In the genomic region with DNA sequence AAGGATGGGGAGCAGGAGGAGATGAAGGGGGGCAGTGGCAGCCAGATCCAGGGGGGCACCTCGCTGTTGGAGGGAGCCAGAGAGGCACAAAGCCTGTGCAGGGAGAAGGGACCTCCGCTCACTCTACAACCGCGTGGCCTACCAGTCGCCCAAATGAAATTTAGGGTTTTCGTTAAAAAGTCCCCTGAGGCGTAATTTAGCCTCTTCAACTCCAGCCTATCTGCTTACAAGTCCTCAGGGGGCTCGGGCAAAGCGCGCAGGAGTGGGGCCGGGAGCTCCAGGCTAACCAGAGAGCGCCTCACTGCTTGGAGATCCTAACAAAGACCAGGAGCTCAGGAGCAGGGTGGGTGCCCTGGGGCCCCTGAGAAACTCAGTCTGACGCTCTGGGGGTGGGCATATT, we compare ENCODE assay signal across 8 mouse cellular contexts. TPM values are rescaled to one million over a fixed set of nuclear protein-coding genes. Genes with fewer than 3 reads are reported as not detected.
DNase-seq lines count a peak whose midpoint lies in the region; ATAC-seq lines count a peak whose summit lies in the region.

No protein-coding gene starts in this region.

- peak overlapping the region; percentile 51 for H3K9ac ChIP-seq in hindbrain, embryonic 14.5 days
- H3K9ac ChIP-seq in midbrain, embryonic 13.5 days (replicated peaks), result peak overlapping the region; percentile 65

- H3K27me3 ChIP-seq in hindbrain, embryonic 14.5 days (ENCODE audit: control insufficient read depth, insufficient read depth, low read length), result no peaks in the 10 kb centered on the region
- no peaks in the 10 kb centered on the region for H3K27me3 ChIP-seq in midbrain, embryonic 13.5 days

- peak overlapping the region; percentile 96 for H3K27ac ChIP-seq in hindbrain, embryonic 14.5 days
- peak overlapping the region; percentile 98 for H3K27ac ChIP-seq in midbrain, embryonic 13.5 days

- no peaks in the 10 kb centered on the region for H3K9me3 ChIP-seq in hindbrain, embryonic 14.5 days (ENCODE audit: control insufficient read depth, low read length)
- H3K9me3 ChIP-seq in midbrain, embryonic 13.5 days, result no peaks in the 10 kb centered on the region

- no peaks in the 10 kb centered on the region for H3K36me3 ChIP-seq in hindbrain, embryonic 14.5 days (replicated peaks; ENCODE audit: control insufficient read depth, insufficient read depth)
- no peaks in the 10 kb centered on the region for H3K36me3 ChIP-seq in midbrain, embryonic 13.5 days

- DNase-seq in adrenal gland, adult 2 months, result peak; percentile 12
- no peak for DNase-seq in adrenal gland, postnatal 14 days
- peak; percentile 50 to 53 for DNase-seq in right cerebral cortex, postnatal 10 days (ENCODE audit: low spot score in 2 of 2)
- no peak for DNase-seq in right cerebral cortex, postnatal 14 days
- DNase-seq in hindbrain, embryonic 14.5 days (ENCODE audit: low spot score), result peak; percentile 51
- DNase-seq in urinary bladder, postnatal 36 days (ENCODE audit: low spot score in 2 of 2), result no peak

- peaks cover 36% of the 10 kb centered on the region for H3K4me1 ChIP-seq in hindbrain, embryonic 14.5 days (replicated peaks; ENCODE audit: control insufficient read depth, insufficient read depth, low read length)
- peaks cover 35% of the 10 kb centered on the region for H3K4me1 ChIP-seq in midbrain, embryonic 13.5 days (replicated peaks)

- ATAC-seq in hindbrain, embryonic 14.5 days (ENCODE audit: low FRiP score), result peak; percentile 74
- peak; percentile 91 for ATAC-seq in midbrain, embryonic 13.5 days
- no peak for ATAC-seq in erythroid progenitor cell, adult 5-6 weeks (replicated peaks; ENCODE audit: low FRiP score, poor library complexity, severe bottlenecking)

- peak overlapping the region; percentile 55 for H3K4me2 ChIP-seq in hindbrain, embryonic 14.5 days (replicated peaks)
- peak overlapping the region; percentile 53 for H3K4me2 ChIP-seq in midbrain, embryonic 13.5 days (replicated peaks)

- 2% methylated on average over 13 of the region's 13 CpGs for WGBS in hindbrain, embryonic 14.5 days
- 6% methylated on average over 13 of the region's 13 CpGs for WGBS in midbrain, embryonic 13.5 days

- H3K4me3 ChIP-seq in hindbrain, embryonic 14.5 days (replicated peaks; ENCODE audit: low read length), result peak overlapping the region; percentile 9
- H3K4me3 ChIP-seq in midbrain, embryonic 13.5 days (replicated peaks), result peak overlapping the region; percentile 30

RNA-seq across cellular contexts. Expression of gene Mgst2, which starts 41.8 kb away (rescaled TPM):
- 100 to 1,000 TPM; 189 to 200 TPM for total RNA-seq in adrenal gland, adult 2 months (2021)
- polyA plus RNA-seq in adrenal gland, adult 2 months (2012; rRNA removed), result 2.6 and 3.3 TPM in 2 replicates
- 65.8 and 71.2 TPM in 2 replicates for total RNA-seq in adrenal gland, postnatal 14 days (2021)
- polyA plus RNA-seq in hindbrain, embryonic 14.5 days (2014; fragmentation: Nextera tagmentation; extraction: Ambion mirVana), result 0.52 and 0.82 TPM in 2 replicates
- polyA plus RNA-seq in midbrain, embryonic 13.5 days (2015; fragmentation: Nextera tagmentation; extraction: Ambion mirVana), result 0.44 and 1.1 TPM in 2 replicates
- 19.3 and 31.0 TPM in 2 replicates for total RNA-seq in erythroid progenitor cell, adult 5-6 weeks (2015; ENCODE audit: low replicate concordance)
- 14.5 and 33.0 TPM in 2 replicates for total RNA-seq in erythroid progenitor cell, adult 5-6 weeks (2017; ENCODE audit: low replicate concordance)

Comparison
In these comparisons a context has a peak if more than half of its experiments do, and no peak if none do; other contexts are left out.
1. DNase-seq: peak in adrenal gland, adult 2 months (single experiment), right cerebral cortex, postnatal 10 days (2 of 2) and hindbrain, embryonic 14.5 days (single experiment); none in adrenal gland, postnatal 14 days (single experiment), right cerebral cortex, postnatal 14 days (single experiment) and urinary bladder, postnatal 36 days (0 of 2).